Mouse (Mus musculus): ENCODE measurements around the gene Pdzd3. TPM values are rescaled to one million over a fixed set of nuclear protein-coding genes. Genes with fewer than 3 reads are reported as not detected.
"Not testable (repeated sequence)": the region's sequence is repeated elsewhere in the genome, so short reads cannot be mapped to it uniquely, and the experiment has no call there.

Pdzd3 gene
- not detected for polyA plus RNA-seq (2017; shearing (Covaris generic))

GRCm38 (mm10) chr9:44251314-44251713, at the start of gene Pdzd3:
TSS of gene Pdzd3 (minus strand) at chr9:44251471.
- ATAC-seq, result no peak

GRCm38 (mm10) chr9:44300001-44300400, 48.7 kb upstream of the Pdzd3 start:
- not testable (repeated sequence) for ATAC-seq

- peak; percentile 45 for ATAC-seq
These were observed 41.2 kb upstream of the Pdzd3 start for GRCm38 (mm10) chr9:44292490-44292889.

GRCm38 (mm10) chr9:44288959-44289291, 37.7 kb upstream of the Pdzd3 start:
- no peak for ATAC-seq

- peak; percentile 26 for ATAC-seq
These were observed 37.0 kb upstream of the Pdzd3 start, which contains the start of gene Abcg4 for GRCm38 (mm10) chr9:44288076-44288958. TSS of gene Abcg4 (minus strand) at chr9:44288615.

- ATAC-seq, result peak; percentile 32
These were observed 36.3 kb upstream of the Pdzd3 start for GRCm38 (mm10) chr9:44287401-44288075.

GRCm38 (mm10) chr9:44287003-44287400, 35.7 kb upstream of the Pdzd3 start:
- ATAC-seq, result no peak

GRCm38 (mm10) chr9:44286256-44286850, 35.1 kb upstream of the Pdzd3 start:
- ATAC-seq, result no peak

GRCm38 (mm10) chr9:44283183-44283582, 31.9 kb upstream of the Pdzd3 start:
- no peak for ATAC-seq

- ATAC-seq, result no peak
These were observed 18.7 kb upstream of the Pdzd3 start for GRCm38 (mm10) chr9:44269973-44270372.

- no peak for ATAC-seq
These were observed 17.8 kb upstream of the Pdzd3 start for GRCm38 (mm10) chr9:44269077-44269476.

GRCm38 (mm10) chr9:44268432-44268831, 17.2 kb upstream of the Pdzd3 start, which contains the start of gene Nlrx1:
TSS of gene Nlrx1 (minus strand) at chr9:44268599.
- peak; percentile 33 for ATAC-seq

- ATAC-seq, result peak; percentile 95
These were observed 16.7 kb upstream of the Pdzd3 start for GRCm38 (mm10) chr9:44268027-44268360.

- ATAC-seq, result no peak
These were observed 16.2 kb upstream of the Pdzd3 start for GRCm38 (mm10) chr9:44267319-44268026.

- ATAC-seq, result no peak
These were observed 15.4 kb upstream of the Pdzd3 start for GRCm38 (mm10) chr9:44266478-44267226.

GRCm38 (mm10) chr9:44261388-44261787, 10.1 kb upstream of the Pdzd3 start:
- ATAC-seq, result no peak

- ATAC-seq, result no peak
These were observed 7.7 kb upstream of the Pdzd3 start for GRCm38 (mm10) chr9:44259014-44259413.

- no peak for ATAC-seq
These were observed 4.9 kb upstream of the Pdzd3 start for GRCm38 (mm10) chr9:44256213-44256612.

GRCm38 (mm10) chr9:44255136-44255521, 3.9 kb upstream of the Pdzd3 start:
- no peak for ATAC-seq

- no peak for ATAC-seq
These were observed 3.4 kb upstream of the Pdzd3 start for GRCm38 (mm10) chr9:44254508-44255135.

GRCm38 (mm10) chr9:44253441-44253840, 2.2 kb upstream of the Pdzd3 start:
- ATAC-seq, result no peak

- ATAC-seq, result no peak
These were observed 826 bp downstream of the Pdzd3 start for GRCm38 (mm10) chr9:44250445-44250844.

Data from CD4-positive, CD25-positive, alpha-beta regulatory T cell, adult 4 months (primary cell).